Mouse (Mus musculus): ENCODE measurements around the gene Lpp. TPM values are rescaled to one million over a fixed set of nuclear protein-coding genes. Genes with fewer than 3 reads are reported as not detected.

The Lpp gene
- polyA plus RNA-seq, 1 experiment: 176 TPM

DNA sequence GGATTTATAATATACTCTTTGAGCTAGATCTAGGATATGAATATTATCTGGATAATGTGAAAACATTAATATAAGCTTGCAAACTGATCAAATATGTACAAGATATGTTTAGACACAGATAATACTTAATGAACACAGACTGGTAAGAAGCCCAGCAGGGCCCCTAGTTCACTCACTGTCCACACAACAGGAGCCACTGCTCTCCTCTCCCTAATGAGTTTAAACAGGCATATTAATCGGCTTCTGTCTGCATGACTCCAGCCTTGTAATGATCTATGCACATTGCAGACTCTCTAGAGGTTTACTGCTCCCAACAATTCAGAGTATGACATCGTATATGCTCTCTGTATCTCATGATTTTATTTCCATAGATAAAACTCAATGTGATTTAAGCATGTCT is 243.6 kb downstream of the Lpp start:
- Histone ChIP-seq H3K4me3 (ENCODE audit: control insufficient read depth, low read depth, low read length) (no peak overlapping the region), H3K27ac (ENCODE audit: control insufficient read depth, insufficient read depth, low read depth, low read length) (no peak overlapping the region), H3K36me3 (ENCODE audit: control insufficient read depth, insufficient read depth, low read length) (no peaks in the 10 kb centered on the region), H3K4me1 (ENCODE audit: control insufficient read depth, insufficient read depth, low read length) (no peaks in the 10 kb centered on the region), H3K27me3 (ENCODE audit: control insufficient read depth, insufficient read depth, low read length) (no peaks in the 10 kb centered on the region)
- TF ChIP-seq POLR2A (IDR thresholded peaks at IDR 0.05; ENCODE audit: control insufficient read depth, low read depth, low read length) (no peak), CTCF (IDR thresholded peaks at IDR 0.05; ENCODE audit: control insufficient read depth, insufficient read depth, insufficient replicate concordance, low read depth, low read length) (no peak)

DNA sequence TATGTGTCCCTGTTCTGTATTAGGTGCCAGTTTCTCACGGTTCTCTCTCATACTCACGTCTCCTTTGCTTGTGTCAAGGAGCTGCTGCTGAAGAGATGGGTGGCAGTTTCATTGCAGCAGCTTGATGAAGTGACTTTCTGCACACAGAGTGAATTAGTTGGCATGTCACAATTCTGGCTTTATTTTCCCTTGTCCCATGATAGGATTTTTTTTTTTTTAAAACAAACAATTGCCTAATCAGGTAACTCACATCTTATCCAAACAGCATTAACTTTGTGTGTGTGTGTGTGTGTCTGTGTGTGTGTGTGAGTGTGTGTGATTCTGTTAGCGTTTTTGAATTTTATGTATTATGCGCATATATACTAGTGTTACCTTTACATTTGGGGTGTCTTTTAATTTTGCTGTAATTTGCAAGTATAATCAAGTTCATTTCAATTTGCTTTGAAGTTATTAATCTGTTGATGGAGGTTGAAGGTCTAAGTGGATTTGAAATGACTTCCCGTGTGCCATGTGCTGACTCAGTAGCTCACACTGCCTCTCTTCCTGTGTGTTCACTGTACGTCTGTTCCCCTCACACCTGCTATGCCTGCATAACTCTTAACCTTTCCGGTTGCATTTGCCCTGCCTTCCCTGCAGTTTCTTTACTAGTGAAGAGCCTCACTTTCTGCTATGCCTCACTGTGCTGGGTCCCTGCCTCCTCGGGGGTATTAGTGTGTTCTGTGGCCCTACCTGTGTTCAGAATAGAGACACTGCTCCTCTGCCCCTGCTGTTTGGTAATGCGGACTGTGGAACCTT is 247.9 kb downstream of the Lpp start:
- H3K27ac ChIP-seq (ENCODE audit: control insufficient read depth, insufficient read depth, low read depth, low read length): no peak overlapping the region
- TF ChIP-seq CTCF (IDR thresholded peaks at IDR 0.05; ENCODE audit: control insufficient read depth, insufficient read depth, insufficient replicate concordance, low read depth, low read length): no peak
- no peak for TF ChIP-seq POLR2A (IDR thresholded peaks at IDR 0.05; ENCODE audit: control insufficient read depth, low read depth, low read length)
- no peak overlapping the region for H3K4me3 ChIP-seq (ENCODE audit: control insufficient read depth, low read depth, low read length)
- no peaks in the 10 kb centered on the region for H3K36me3 ChIP-seq (ENCODE audit: control insufficient read depth, insufficient read depth, low read length)
- H3K27me3 ChIP-seq (ENCODE audit: control insufficient read depth, insufficient read depth, low read length): no peaks in the 10 kb centered on the region
- no peaks in the 10 kb centered on the region for H3K4me1 ChIP-seq (ENCODE audit: control insufficient read depth, insufficient read depth, low read length)

DNA sequence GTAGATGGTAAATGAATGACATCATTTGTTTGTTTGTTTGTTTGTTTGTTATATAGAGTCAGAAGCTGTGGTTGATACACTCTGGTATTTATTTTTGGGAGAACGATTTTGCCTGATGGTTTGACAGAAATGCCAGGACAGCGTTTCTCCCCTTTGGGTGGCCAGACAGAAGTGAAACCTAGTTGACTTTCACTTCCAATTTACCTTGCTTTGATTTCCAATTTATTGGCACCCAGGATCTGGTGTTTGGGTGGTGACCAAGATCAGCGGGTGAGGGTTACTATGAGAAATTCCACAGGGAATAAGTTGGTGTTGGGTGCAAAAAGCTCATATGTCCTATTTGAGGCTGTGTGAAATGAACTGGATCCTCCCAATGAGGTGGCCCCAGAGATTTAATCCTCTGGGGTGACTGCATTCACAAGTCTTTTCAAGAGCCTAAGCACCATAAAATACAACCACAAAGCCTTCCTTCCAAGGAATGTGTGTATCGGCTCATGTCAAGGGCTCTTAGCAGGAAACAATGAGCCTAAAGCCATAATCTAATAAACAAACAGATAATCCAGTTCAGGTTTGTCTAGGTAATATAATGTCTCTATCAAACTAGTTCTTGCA is 249.8 kb downstream of the Lpp start:
- H3K4me3 ChIP-seq (ENCODE audit: control insufficient read depth, low read depth, low read length): no peak overlapping the region
- TF ChIP-seq CTCF (IDR thresholded peaks at IDR 0.05; ENCODE audit: control insufficient read depth, insufficient read depth, insufficient replicate concordance, low read depth, low read length) (no peak), POLR2A (IDR thresholded peaks at IDR 0.05; ENCODE audit: control insufficient read depth, low read depth, low read length) (no peak)
- H3K27me3 ChIP-seq (ENCODE audit: control insufficient read depth, insufficient read depth, low read length): no peaks in the 10 kb centered on the region
- no peak overlapping the region for H3K27ac ChIP-seq (ENCODE audit: control insufficient read depth, insufficient read depth, low read depth, low read length)
- no peaks in the 10 kb centered on the region for H3K4me1 ChIP-seq (ENCODE audit: control insufficient read depth, insufficient read depth, low read length)
- no peaks in the 10 kb centered on the region for H3K36me3 ChIP-seq (ENCODE audit: control insufficient read depth, insufficient read depth, low read length)

DNA sequence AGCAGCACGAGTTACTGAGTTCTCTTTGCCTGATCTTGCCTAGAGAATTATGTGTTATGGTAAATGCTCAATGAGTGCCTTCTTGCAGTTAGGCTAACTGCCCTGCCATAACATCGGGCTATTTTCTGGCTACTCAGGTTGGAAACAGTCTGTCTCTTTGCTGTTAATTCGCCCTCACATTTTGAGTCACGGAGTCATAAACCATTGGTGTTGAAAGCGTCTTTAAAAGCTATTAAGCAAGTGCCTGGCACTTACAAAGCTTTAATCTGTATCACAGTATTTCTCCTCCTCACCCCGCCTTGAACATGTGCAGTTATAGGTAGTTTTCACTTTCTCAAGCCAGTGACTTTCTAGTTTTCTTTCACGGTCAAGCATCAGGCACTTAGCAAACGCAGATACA is 250.8 kb downstream of the Lpp start:
- Histone ChIP-seq H3K27me3 (ENCODE audit: control insufficient read depth, insufficient read depth, low read length) (no peaks in the 10 kb centered on the region), H3K36me3 (ENCODE audit: control insufficient read depth, insufficient read depth, low read length) (no peaks in the 10 kb centered on the region), H3K4me1 (ENCODE audit: control insufficient read depth, insufficient read depth, low read length) (no peaks in the 10 kb centered on the region), H3K4me3 (ENCODE audit: control insufficient read depth, low read depth, low read length) (no peak overlapping the region), H3K27ac (ENCODE audit: control insufficient read depth, insufficient read depth, low read depth, low read length) (no peak overlapping the region)
- TF ChIP-seq POLR2A (IDR thresholded peaks at IDR 0.05; ENCODE audit: control insufficient read depth, low read depth, low read length) (no peak), CTCF (IDR thresholded peaks at IDR 0.05; ENCODE audit: control insufficient read depth, insufficient read depth, insufficient replicate concordance, low read depth, low read length) (no peak)

DNA sequence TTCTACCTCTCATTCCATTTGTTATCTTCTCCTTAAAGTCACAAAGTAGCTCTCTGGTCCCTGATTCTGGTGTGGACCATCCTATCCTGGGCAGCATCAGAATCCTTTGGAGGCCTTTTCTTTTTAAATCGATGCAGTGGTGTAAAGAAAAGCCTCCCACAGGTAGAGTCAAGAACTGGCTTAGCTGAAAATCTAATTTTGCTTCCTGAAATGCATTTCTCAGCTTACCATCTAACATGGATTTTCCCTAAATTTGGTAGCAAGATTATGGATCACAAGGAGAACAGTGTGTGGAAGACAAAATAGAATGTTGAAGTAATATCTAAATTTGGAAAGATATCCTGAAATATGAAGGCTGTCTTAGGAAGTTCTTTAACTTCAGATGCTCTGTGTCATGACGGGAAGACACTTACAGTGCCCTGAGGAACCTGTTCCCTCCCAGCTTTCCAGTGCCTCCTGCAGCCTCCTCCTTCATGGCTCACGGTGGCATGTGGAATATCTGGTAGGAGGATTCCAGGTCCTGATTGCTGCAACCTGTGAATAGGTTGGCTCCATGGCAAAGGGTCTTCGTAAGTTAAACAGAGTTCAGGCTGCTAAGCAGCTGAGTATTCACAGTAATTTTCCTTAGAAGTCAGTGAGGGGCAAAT is 251.6 kb downstream of the Lpp start:
- Histone ChIP-seq H3K4me3 (ENCODE audit: control insufficient read depth, low read depth, low read length) (no peak overlapping the region), H3K36me3 (ENCODE audit: control insufficient read depth, insufficient read depth, low read length) (no peaks in the 10 kb centered on the region), H3K27me3 (ENCODE audit: control insufficient read depth, insufficient read depth, low read length) (no peaks in the 10 kb centered on the region), H3K27ac (ENCODE audit: control insufficient read depth, insufficient read depth, low read depth, low read length) (no peak overlapping the region), H3K4me1 (ENCODE audit: control insufficient read depth, insufficient read depth, low read length) (no peaks in the 10 kb centered on the region)
- TF ChIP-seq CTCF (IDR thresholded peaks at IDR 0.05; ENCODE audit: control insufficient read depth, insufficient read depth, insufficient replicate concordance, low read depth, low read length) (no peak), POLR2A (IDR thresholded peaks at IDR 0.05; ENCODE audit: control insufficient read depth, low read depth, low read length) (no peak)

DNA sequence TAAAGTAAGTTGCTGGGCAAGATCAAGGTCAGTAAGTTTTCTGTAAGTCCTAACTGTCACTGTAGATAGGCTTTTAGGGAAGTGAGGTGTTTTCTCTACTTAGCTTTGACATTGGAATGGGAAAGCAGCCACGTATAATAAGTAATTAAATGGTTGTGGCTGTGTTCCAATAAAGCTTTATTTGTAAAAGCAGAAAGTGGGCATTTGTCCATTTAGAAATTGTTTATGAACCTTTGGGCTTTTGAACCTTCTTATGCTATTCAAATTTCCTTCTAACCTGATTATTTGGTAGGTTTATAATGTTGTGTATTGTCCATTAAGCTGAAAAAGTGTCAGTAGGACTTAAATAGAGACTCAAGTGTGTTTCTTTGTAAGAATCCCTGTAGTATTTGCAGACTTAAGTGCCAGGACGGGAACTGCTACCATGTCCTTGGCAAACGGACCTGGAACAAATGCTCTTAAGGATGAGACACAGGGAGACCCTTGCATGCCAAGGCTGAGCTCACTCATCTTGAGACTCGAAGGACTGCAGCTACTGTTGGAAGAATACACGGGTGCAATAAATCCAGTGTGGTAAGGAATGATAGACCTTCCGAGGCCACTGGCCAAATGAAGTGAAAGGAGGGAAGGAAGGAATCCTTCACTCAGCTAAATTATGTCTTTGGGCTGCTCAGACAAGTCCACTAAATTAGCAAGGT is 252.7 kb downstream of the Lpp start:
- Histone ChIP-seq H3K36me3 (ENCODE audit: control insufficient read depth, insufficient read depth, low read length) (no peaks in the 10 kb centered on the region), H3K27me3 (ENCODE audit: control insufficient read depth, insufficient read depth, low read length) (no peaks in the 10 kb centered on the region), H3K27ac (ENCODE audit: control insufficient read depth, insufficient read depth, low read depth, low read length) (no peak overlapping the region), H3K4me3 (ENCODE audit: control insufficient read depth, low read depth, low read length) (no peak overlapping the region), H3K4me1 (ENCODE audit: control insufficient read depth, insufficient read depth, low read length) (no peaks in the 10 kb centered on the region)
- TF ChIP-seq POLR2A (IDR thresholded peaks at IDR 0.05; ENCODE audit: control insufficient read depth, low read depth, low read length): no peak
- TF ChIP-seq CTCF (IDR thresholded peaks at IDR 0.05; ENCODE audit: control insufficient read depth, insufficient read depth, insufficient replicate concordance, low read depth, low read length): no peak

Data from testis, adult 2 months (tissue).